Mouse (Mus musculus) CH12.LX (cell line): Measurements from ENCODE around the gene Gm27021.

ENCODE experiments used
- CTCF ChIP-seq, 2 experiments: IDR thresholded peaks in 1 of 2; conservative IDR thresholded peaks in 1 of 2; 2 replicates each; pipeline ENCODE4 v1.5.1; 2011 to 2012; ENCODE audit warnings: low read depth in 2 of 2, low read length in 2 of 2, improper control_type of control experiment in 1 of 2, inconsistent platforms in 1 of 2, mild to moderate bottlenecking in 1 of 2, moderate library complexity in 1 of 2
- EP300 ChIP-seq: IDR thresholded peaks from 2 replicates; pipeline ENCODE4 v1.6.1; 2011; ENCODE audit warnings: low read length, improper control_type of control experiment
- POLR2AphosphoS2 ChIP-seq: IDR thresholded peaks from 2 replicates; pipeline ENCODE4 v1.6.1; 2011; ENCODE audit warnings: low read depth, low read length, improper control_type of control experiment

- TF ChIP-seq CTCF (conservative IDR thresholded peaks at IDR 0.05 in 1 of 2, IDR thresholded peaks at IDR 0.05 in 1 of 2; ENCODE audit: low read depth in 2 of 2, low read length in 2 of 2): no peak
- TF ChIP-seq EP300: no peak
- no peak for TF ChIP-seq POLR2AphosphoS2
These were observed 36.3 kb upstream of the Gm27021 start for GRCm38 (mm10) chr8:120704203-120704602.
